Mouse (Mus musculus): ENCODE results near the gene Adamts17. TPM values are rescaled to one million over a fixed set of nuclear protein-coding genes. Genes with fewer than 3 reads are reported as not detected.

Adamts17 gene
- polyA plus RNA-seq, 1 experiment from 2014 or later: 0.06 TPM

- Histone ChIP-seq H3K4me1 (ENCODE audit: control insufficient read depth, low read depth, low read length) (no peaks in the 10 kb centered on the region), H3K36me3 (ENCODE audit: control insufficient read depth, insufficient read depth) (no peaks in the 10 kb centered on the region), H3K4me3 (ENCODE audit: low read depth, low read length) (no peak overlapping the region), H3K27ac (ENCODE audit: low read length) (no peak overlapping the region), H3K4me2 (ENCODE audit: low read depth, low read length) (no peak overlapping the region), H3K9ac (ENCODE audit: low read depth, low read length) (no peak overlapping the region), H3K27me3 (ENCODE audit: control insufficient read depth, insufficient read depth, low read depth, low read length) (no peaks in the 10 kb centered on the region), H3K9me3 (replicated peaks; ENCODE audit: control insufficient read depth, low read length) (no peaks in the 10 kb centered on the region)
- no peak for ATAC-seq (ENCODE audit: low read depth)
- 53% methylated on average over 12 of the region's 12 CpGs for WGBS (ENCODE audit: insufficient replicate concordance)
These were observed 18.9 kb downstream of the Adamts17 start for GRCm38 (mm10) chr7:66858247-66859075.

- ATAC-seq (ENCODE audit: low read depth): no peak
- WGBS (ENCODE audit: insufficient replicate concordance): 78% methylated on average over 5 of the region's 5 CpGs
- Histone ChIP-seq H3K27ac (ENCODE audit: low read length) (no peak overlapping the region), H3K9me3 (replicated peaks; ENCODE audit: control insufficient read depth, low read length) (no peaks in the 10 kb centered on the region), H3K4me2 (ENCODE audit: low read depth, low read length) (no peak overlapping the region), H3K36me3 (ENCODE audit: control insufficient read depth, insufficient read depth) (no peaks in the 10 kb centered on the region), H3K27me3 (ENCODE audit: control insufficient read depth, insufficient read depth, low read depth, low read length) (no peaks in the 10 kb centered on the region), H3K4me3 (ENCODE audit: low read depth, low read length) (no peak overlapping the region), H3K9ac (ENCODE audit: low read depth, low read length) (no peak overlapping the region), H3K4me1 (ENCODE audit: control insufficient read depth, low read depth, low read length) (no peaks in the 10 kb centered on the region)
These were observed 19.7 kb downstream of the Adamts17 start for GRCm38 (mm10) chr7:66859220-66859619.

GRCm38 (mm10) chr7:66866944-66867718, 27.6 kb downstream of the Adamts17 start:
- H3K9ac ChIP-seq (ENCODE audit: low read depth, low read length): no peak overlapping the region
- H3K4me3 ChIP-seq (ENCODE audit: low read depth, low read length): no peak overlapping the region
- H3K27ac ChIP-seq (ENCODE audit: low read length): no peak overlapping the region
- H3K4me1 ChIP-seq (ENCODE audit: control insufficient read depth, low read depth, low read length): no peaks in the 10 kb centered on the region
- H3K9me3 ChIP-seq (replicated peaks; ENCODE audit: control insufficient read depth, low read length): no peaks in the 10 kb centered on the region
- 52% methylated on average over 19 of the region's 19 CpGs for WGBS (ENCODE audit: insufficient replicate concordance)
- no peaks in the 10 kb centered on the region for H3K27me3 ChIP-seq (ENCODE audit: control insufficient read depth, insufficient read depth, low read depth, low read length)
- ATAC-seq (ENCODE audit: low read depth): no peak
- no peak overlapping the region for H3K4me2 ChIP-seq (ENCODE audit: low read depth, low read length)
- no peaks in the 10 kb centered on the region for H3K36me3 ChIP-seq (ENCODE audit: control insufficient read depth, insufficient read depth)

GRCm38 (mm10) chr7:66867719-66868501, 28.4 kb downstream of the Adamts17 start:
- Histone ChIP-seq H3K36me3 (ENCODE audit: control insufficient read depth, insufficient read depth) (no peaks in the 10 kb centered on the region), H3K4me2 (ENCODE audit: low read depth, low read length) (no peak overlapping the region), H3K9ac (ENCODE audit: low read depth, low read length) (no peak overlapping the region), H3K4me1 (ENCODE audit: control insufficient read depth, low read depth, low read length) (no peaks in the 10 kb centered on the region), H3K27me3 (ENCODE audit: control insufficient read depth, insufficient read depth, low read depth, low read length) (no peaks in the 10 kb centered on the region), H3K27ac (ENCODE audit: low read length) (no peak overlapping the region), H3K9me3 (replicated peaks; ENCODE audit: control insufficient read depth, low read length) (no peaks in the 10 kb centered on the region), H3K4me3 (ENCODE audit: low read depth, low read length) (no peak overlapping the region)
- ATAC-seq (ENCODE audit: low read depth): no peak
- 71% methylated on average over 13 of the region's 13 CpGs for WGBS (ENCODE audit: insufficient replicate concordance)

GRCm38 (mm10) chr7:66871520-66871919, 32.0 kb downstream of the Adamts17 start:
- Histone ChIP-seq H3K4me3 (ENCODE audit: low read depth, low read length) (no peak overlapping the region), H3K4me2 (ENCODE audit: low read depth, low read length) (no peak overlapping the region), H3K9me3 (replicated peaks; ENCODE audit: control insufficient read depth, low read length) (no peaks in the 10 kb centered on the region), H3K9ac (ENCODE audit: low read depth, low read length) (no peak overlapping the region), H3K27ac (ENCODE audit: low read length) (no peak overlapping the region), H3K27me3 (ENCODE audit: control insufficient read depth, insufficient read depth, low read depth, low read length) (no peaks in the 10 kb centered on the region), H3K36me3 (ENCODE audit: control insufficient read depth, insufficient read depth) (no peaks in the 10 kb centered on the region), H3K4me1 (ENCODE audit: control insufficient read depth, low read depth, low read length) (no peaks in the 10 kb centered on the region)
- no peak for ATAC-seq (ENCODE audit: low read depth)
- WGBS (ENCODE audit: insufficient replicate concordance): 48% methylated on average over 7 of the region's 7 CpGs

- ATAC-seq (ENCODE audit: low read depth): no peak
- Histone ChIP-seq H3K36me3 (ENCODE audit: control insufficient read depth, insufficient read depth) (no peaks in the 10 kb centered on the region), H3K27ac (ENCODE audit: low read length) (no peak overlapping the region), H3K4me3 (ENCODE audit: low read depth, low read length) (no peak overlapping the region), H3K27me3 (ENCODE audit: control insufficient read depth, insufficient read depth, low read depth, low read length) (no peaks in the 10 kb centered on the region), H3K9ac (ENCODE audit: low read depth, low read length) (no peak overlapping the region), H3K4me1 (ENCODE audit: control insufficient read depth, low read depth, low read length) (no peaks in the 10 kb centered on the region), H3K4me2 (ENCODE audit: low read depth, low read length) (no peak overlapping the region), H3K9me3 (replicated peaks; ENCODE audit: control insufficient read depth, low read length) (no peaks in the 10 kb centered on the region)
- 73% methylated on average over 14 of the region's 14 CpGs for WGBS (ENCODE audit: insufficient replicate concordance)
These were observed 32.5 kb downstream of the Adamts17 start for GRCm38 (mm10) chr7:66871940-66872511.

- H3K4me3 ChIP-seq (ENCODE audit: low read depth, low read length): no peak overlapping the region
- H3K9me3 ChIP-seq (replicated peaks; ENCODE audit: control insufficient read depth, low read length): no peaks in the 10 kb centered on the region
- H3K27ac ChIP-seq (ENCODE audit: low read length): no peak overlapping the region
- no peaks in the 10 kb centered on the region for H3K4me1 ChIP-seq (ENCODE audit: control insufficient read depth, low read depth, low read length)
- no peak for ATAC-seq (ENCODE audit: low read depth)
- 57% methylated on average over 2 of the region's 2 CpGs for WGBS (ENCODE audit: insufficient replicate concordance)
- no peak overlapping the region for H3K4me2 ChIP-seq (ENCODE audit: low read depth, low read length)
- no peak overlapping the region for H3K9ac ChIP-seq (ENCODE audit: low read depth, low read length)
- H3K36me3 ChIP-seq (ENCODE audit: control insufficient read depth, insufficient read depth): no peaks in the 10 kb centered on the region
- H3K27me3 ChIP-seq (ENCODE audit: control insufficient read depth, insufficient read depth, low read depth, low read length): no peaks in the 10 kb centered on the region
These were observed 33.7 kb downstream of the Adamts17 start for GRCm38 (mm10) chr7:66873235-66873634.

GRCm38 (mm10) chr7:66891431-66891830, 51.9 kb downstream of the Adamts17 start:
- WGBS (ENCODE audit: insufficient replicate concordance): 63% methylated on average over 2 of the region's 2 CpGs
- ATAC-seq (ENCODE audit: low read depth): no peak

More at GRCm38 (mm10) chr7:66891431-66891830, 51.9 kb downstream of the Adamts17 start:
- H3K27me3 ChIP-seq (ENCODE audit: control insufficient read depth, insufficient read depth, low read depth, low read length): no peaks in the 10 kb centered on the region
- H3K9ac ChIP-seq (ENCODE audit: low read depth, low read length): no peak overlapping the region
- H3K4me3 ChIP-seq (ENCODE audit: low read depth, low read length): no peak overlapping the region
- H3K36me3 ChIP-seq (ENCODE audit: control insufficient read depth, insufficient read depth): no peaks in the 10 kb centered on the region
- no peak overlapping the region for H3K4me2 ChIP-seq (ENCODE audit: low read depth, low read length)
- H3K9me3 ChIP-seq (replicated peaks; ENCODE audit: control insufficient read depth, low read length): no peaks in the 10 kb centered on the region
- H3K27ac ChIP-seq (ENCODE audit: low read length): no peak overlapping the region
- H3K4me1 ChIP-seq (ENCODE audit: control insufficient read depth, low read depth, low read length): no peaks in the 10 kb centered on the region
